Mouse (Mus musculus) limb, embryonic 12.5 days (tissue): ENCODE data around the gene Raver2. TPM values are rescaled to one million over a fixed set of nuclear protein-coding genes. Genes with fewer than 3 reads are reported as not detected.
A peak's percentile ranks its signal among the peaks of the same experiment; 100 is the strongest.

Experiments
- ATAC-seq: fragments of 200-750 bp; cut with Nextera tagmentation; 2 replicates; pipeline ENCODE4 v1.8.0; 2017; ENCODE audit warnings: low read depth, moderate TSS enrichment; ENCODE audit not compliant: insufficient number of reproducible peaks, insufficient read depth, low FRiP score, low TSS enrichment
- H3K27ac ChIP-seq: fragments of 300-500 bp; sonication (generic); 2 replicates; pipeline ENCODE4 v1.5.1; 2016; ENCODE audit warnings: mild to moderate bottlenecking, moderate library complexity
- H3K27me3 ChIP-seq: fragments of 300-500 bp; sonication (generic); 2 replicates; pipeline ENCODE4 v1.6.1; 2016; ENCODE audit warnings: mild to moderate bottlenecking, moderate library complexity
- H3K36me3 ChIP-seq: fragments of 300-500 bp; sonication (generic); 2 replicates; pipeline ENCODE4 v1.6.1; 2016; ENCODE audit warnings: mild to moderate bottlenecking, moderate library complexity
- H3K4me1 ChIP-seq: fragments of 300-500 bp; sonication (generic); replicated peaks from 2 replicates; pipeline ENCODE4 v1.6.1; 2016
- H3K4me2 ChIP-seq: fragments of 300-500 bp; sonication (generic); 2 replicates; pipeline ENCODE4 v1.6.1; 2016; ENCODE audit warnings: mild to moderate bottlenecking, moderate library complexity
- H3K4me3 ChIP-seq: fragments of 300-500 bp; sonication (generic); replicated peaks from 2 replicates; pipeline ENCODE4 v1.5.1; 2016; ENCODE audit warnings: mild to moderate bottlenecking
- H3K9ac ChIP-seq: fragments of 300-500 bp; sonication (generic); replicated peaks from 2 replicates; pipeline ENCODE4 v1.6.1; 2016; ENCODE audit warnings: mild to moderate bottlenecking, moderate library complexity
- H3K9me3 ChIP-seq: fragments of 300-500 bp; sonication (generic); 2 replicates; pipeline ENCODE4 v1.6.1; 2016; ENCODE audit warnings: mild to moderate bottlenecking, moderate library complexity
- WGBS: fragments of 180-500 bp; shearing (Covaris S2); methylation state at CpG from one replicate; pipeline ENCODE4 v1.1.7; 2016; 5-methylcytosine and 5-hydroxymethylcytosine counted together
- polyA plus RNA-seq: library from polyadenylated mRNA; unstranded; fragments of >200 nt; fragmentation: Nextera tagmentation; extraction: Ambion mirVana; gene quantifications from 2 replicates; pipeline ENCODE4 v1.2.1, GENCODE M21; 2016

Gene Raver2
- polyA plus RNA-seq, 1 experiment from 2014 or later = 18.0 TPM

DNA sequence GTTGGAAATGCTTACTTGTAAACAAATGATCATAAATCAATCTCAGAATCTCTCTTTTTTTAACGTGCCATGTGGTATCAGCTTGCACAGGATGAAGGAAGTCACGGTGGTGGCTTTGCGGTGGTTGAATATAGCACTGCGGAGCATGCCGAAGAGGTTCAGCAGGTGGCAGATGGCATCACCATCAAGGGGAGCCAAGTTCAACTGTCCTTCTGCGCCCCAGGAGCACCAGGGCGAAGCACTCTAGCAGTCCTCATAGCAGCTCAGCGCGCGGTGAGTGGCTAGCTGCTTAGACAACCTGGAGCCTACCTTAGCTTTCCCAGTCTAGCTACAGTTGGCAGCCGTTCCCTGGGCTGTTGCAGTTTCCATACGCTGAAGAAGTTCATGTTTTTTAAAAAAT lies 38.3 kb downstream of the Raver2 start:
- H3K4me3 ChIP-seq = no peak overlapping the region
- H3K36me3 ChIP-seq = peaks cover 59% of the 10 kb centered on the region
- 0 out of 2 replicates have a peak, but pooled peaks cover 3% of the 10 kb centered on the region for H3K4me1 ChIP-seq
- 81% methylated on average over 12 of the region's 12 CpGs for WGBS
- no peak overlapping the region for H3K4me2 ChIP-seq
- no peaks in the 10 kb centered on the region for H3K27me3 ChIP-seq
- H3K9ac ChIP-seq = no peak overlapping the region
- no peak for ATAC-seq
- no peak overlapping the region for H3K27ac ChIP-seq
- peaks cover 18% of the 10 kb centered on the region; the same call in 1 of the 2 replicates for H3K9me3 ChIP-seq

DNA sequence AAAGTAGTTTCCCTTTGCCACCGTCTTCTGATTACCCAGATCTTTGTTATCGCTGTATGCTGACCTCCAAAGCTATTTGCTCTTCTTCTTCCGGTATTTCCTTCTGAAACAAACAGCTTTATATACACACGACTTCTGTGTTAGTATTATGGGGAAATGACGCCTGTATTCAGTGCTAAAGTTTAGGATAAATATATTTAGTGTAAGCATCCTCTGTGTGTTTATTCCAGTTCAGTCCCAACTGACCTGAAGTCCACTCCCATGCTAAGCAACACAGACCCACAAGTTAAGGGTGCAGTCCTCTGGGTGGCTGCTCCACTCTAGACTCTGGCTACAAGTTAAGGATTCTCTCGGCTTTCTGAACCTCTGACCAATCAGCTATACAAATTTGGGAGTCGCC lies 52.2 kb downstream of the Raver2 start:
- Histone ChIP-seq H3K4me1 (no peaks in the 10 kb centered on the region), H3K27ac (no peak overlapping the region), H3K27me3 (no peaks in the 10 kb centered on the region), H3K9ac (no peak overlapping the region), H3K36me3 (peaks cover 40% of the 10 kb centered on the region), H3K4me2 (no peak overlapping the region), H3K4me3 (no peak overlapping the region), H3K9me3 (no peaks in the 10 kb centered on the region)
- no peak for ATAC-seq
- 94% methylated on average over 7 of the region's 7 CpGs for WGBS

DNA sequence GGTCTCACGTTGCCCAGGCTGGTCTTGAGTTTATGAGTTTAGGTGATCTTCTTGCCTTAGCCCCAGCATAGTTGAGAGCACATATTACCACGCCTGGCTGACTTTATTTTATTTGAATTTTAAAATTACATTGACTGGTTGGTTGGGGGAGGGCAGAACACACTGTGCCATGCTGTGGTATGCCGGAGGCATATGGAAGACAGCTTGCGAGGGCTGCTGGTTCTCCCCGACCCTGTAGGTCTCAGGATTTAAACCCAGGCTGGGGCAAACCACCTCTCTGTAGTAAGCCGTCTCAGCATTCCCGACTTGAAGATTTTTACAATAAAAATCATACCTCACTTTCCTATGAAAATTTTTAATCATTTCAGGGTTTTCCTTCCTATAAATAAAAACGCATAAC lies 66.2 kb downstream of the Raver2 start:
- no peak overlapping the region for H3K27ac ChIP-seq
- whole genome bisulfite sequencing = 71% methylated on average over 8 of the region's 8 CpGs
- no peak for ATAC-seq
- no peak overlapping the region for H3K4me2 ChIP-seq
- H3K27me3 ChIP-seq = no peaks in the 10 kb centered on the region
- H3K9ac ChIP-seq = no peak overlapping the region
- H3K4me1 ChIP-seq = no peaks in the 10 kb centered on the region
- no peak overlapping the region for H3K4me3 ChIP-seq
- H3K36me3 ChIP-seq = peaks cover 21% of the 10 kb centered on the region
- H3K9me3 ChIP-seq = no peaks in the 10 kb centered on the region

DNA sequence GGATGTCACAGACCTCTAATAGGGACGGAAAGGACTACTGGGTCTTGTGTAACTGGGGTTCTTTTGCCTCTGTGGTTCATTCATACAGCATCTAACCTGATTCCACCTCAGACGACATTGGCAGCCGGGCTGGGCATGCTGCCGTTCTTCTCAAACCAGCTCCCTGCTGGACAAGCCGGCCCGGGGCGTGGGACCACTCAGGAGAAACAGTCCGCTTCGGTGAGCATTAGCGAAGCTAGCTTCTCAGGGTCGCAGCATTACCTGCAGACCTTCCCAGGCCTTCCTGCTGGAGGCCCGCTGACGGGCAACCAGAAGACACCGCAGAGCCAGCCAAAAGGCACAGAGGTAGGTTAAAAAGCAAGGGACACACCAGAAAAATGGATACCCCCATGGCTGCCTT lies 67.1 kb downstream of the Raver2 start:
- no peaks in the 10 kb centered on the region for H3K27me3 ChIP-seq
- WGBS = 94% methylated on average over 14 of the region's 14 CpGs

DNA sequence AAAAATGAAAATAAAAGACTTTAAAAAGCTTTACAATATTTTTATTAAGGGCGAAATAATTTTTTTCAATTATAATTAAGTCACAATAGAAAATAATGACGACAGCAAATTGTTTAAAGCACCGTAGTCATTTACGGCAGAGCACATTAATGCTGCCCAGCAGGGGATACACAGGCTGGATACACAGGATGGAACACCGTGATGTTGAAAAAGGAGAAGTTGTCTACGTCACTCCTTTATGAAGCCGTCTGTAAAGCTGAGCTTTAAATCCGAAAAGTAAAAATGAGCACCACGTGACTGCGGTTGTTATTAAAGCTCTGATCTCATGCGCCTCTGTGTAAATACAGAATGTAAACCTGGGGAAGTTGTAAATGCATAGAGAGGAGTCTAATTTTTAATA lies 69.2 kb downstream of the Raver2 start:
- no peak overlapping the region for H3K4me2 ChIP-seq
- H3K9me3 ChIP-seq = no peaks in the 10 kb centered on the region
- no peak overlapping the region for H3K4me3 ChIP-seq
- no peaks in the 10 kb centered on the region for H3K27me3 ChIP-seq
- H3K27ac ChIP-seq = no peak overlapping the region
- no peak overlapping the region for H3K9ac ChIP-seq
- H3K36me3 ChIP-seq = peaks cover 10% of the 10 kb centered on the region
- no peak for ATAC-seq
- 64% methylated on average over 11 of the region's 11 CpGs for WGBS
- 0 out of 2 replicates have a peak, but pooled peaks cover 7% of the 10 kb centered on the region for H3K4me1 ChIP-seq

More for the DNA sequence above, 67.1 kb downstream of the Raver2 start:
- H3K36me3 ChIP-seq = peaks cover 18% of the 10 kb centered on the region
- ATAC-seq = no peak
- no peak overlapping the region for H3K4me2 ChIP-seq
- H3K27ac ChIP-seq = no peak overlapping the region
- no peak overlapping the region for H3K9ac ChIP-seq
- no peaks in the 10 kb centered on the region for H3K4me1 ChIP-seq
- H3K4me3 ChIP-seq = no peak overlapping the region
- no peaks in the 10 kb centered on the region for H3K9me3 ChIP-seq

DNA sequence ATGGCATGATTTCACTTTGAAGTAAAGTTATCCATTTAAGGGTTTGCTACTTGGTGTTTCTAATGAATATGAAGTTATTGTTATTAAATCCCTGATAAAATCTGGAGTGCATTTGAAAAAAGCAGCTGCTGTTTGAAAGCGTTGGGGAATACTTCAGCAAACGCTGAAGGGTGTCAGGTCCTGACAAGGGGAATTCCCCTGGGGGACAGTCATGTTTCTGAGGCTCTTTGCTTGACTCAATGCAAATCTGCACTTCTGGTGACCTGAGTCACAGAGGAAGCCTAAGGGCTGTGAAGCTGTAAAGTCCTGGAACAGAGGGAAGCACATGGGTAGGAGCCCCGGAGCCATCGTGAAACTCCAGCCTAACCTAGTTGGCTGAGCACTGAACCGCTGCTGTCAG lies 73.0 kb downstream of the Raver2 start:
- Histone ChIP-seq H3K4me2 (no peak overlapping the region), H3K36me3 (peaks cover 4% of the 10 kb centered on the region), H3K27me3 (no peaks in the 10 kb centered on the region), H3K9ac (no peak overlapping the region), H3K27ac (0 out of 2 replicates have a peak overlapping the region, but pooled peaks have one; percentile 23), H3K4me1 (0 out of 2 replicates have a peak, but pooled peaks cover 8% of the 10 kb centered on the region), H3K4me3 (no peak overlapping the region), H3K9me3 (no peaks in the 10 kb centered on the region)
- no peak for ATAC-seq
- 69% methylated on average over 5 of the region's 5 CpGs for WGBS

DNA sequence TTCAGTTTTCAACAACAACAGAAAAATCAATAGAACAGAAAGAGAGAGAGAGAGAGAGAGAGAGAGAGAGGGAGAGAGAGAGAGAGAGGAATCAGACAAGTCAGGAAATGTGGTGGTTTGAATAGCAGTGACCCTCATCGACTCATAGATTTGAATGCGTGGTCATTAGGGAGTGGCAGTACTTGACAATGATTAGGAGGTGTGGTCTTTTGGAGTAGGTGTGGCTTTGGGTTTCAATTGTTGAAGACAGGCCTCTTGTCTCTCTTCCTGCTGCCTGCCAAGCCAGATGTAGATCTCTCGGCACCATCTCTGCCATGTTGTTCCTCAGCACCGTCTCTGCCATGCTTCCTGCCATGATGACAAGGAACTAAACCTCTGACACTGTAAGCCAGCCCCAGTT lies 75.1 kb downstream of the Raver2 start:
- Histone ChIP-seq H3K27me3 (no peaks in the 10 kb centered on the region), H3K4me1 (0 out of 2 replicates have a peak, but pooled peaks cover 8% of the 10 kb centered on the region), H3K36me3 (peaks cover 21% of the 10 kb centered on the region), H3K9me3 (no peaks in the 10 kb centered on the region), H3K9ac (no peak overlapping the region), H3K27ac (no peak overlapping the region), H3K4me3 (no peak overlapping the region), H3K4me2 (no peak overlapping the region)
- ATAC-seq = no peak
- WGBS = 77% methylated on average over 4 of the region's 4 CpGs

DNA sequence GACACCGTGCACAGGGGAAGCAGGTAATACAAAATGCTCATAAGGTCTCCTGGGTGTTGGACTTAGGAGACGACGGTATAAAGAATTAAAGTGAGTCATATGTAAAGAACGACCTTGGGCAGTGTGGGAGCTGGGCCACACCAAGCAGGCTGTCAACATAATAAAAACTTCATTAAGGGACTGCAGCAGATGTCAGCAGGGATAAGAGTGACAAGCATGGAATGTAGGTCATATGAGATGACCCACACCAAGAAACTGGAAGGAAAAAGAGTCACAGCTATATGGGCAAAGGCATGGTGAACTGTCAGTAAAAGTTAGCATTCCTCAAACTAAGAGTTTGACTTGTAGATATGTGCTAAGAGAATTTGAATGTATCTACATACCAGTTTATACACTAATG lies 75.6 kb downstream of the Raver2 start:
- no peak for ATAC-seq
- H3K4me3 ChIP-seq = no peak overlapping the region
- no peak overlapping the region for H3K27ac ChIP-seq
- H3K4me1 ChIP-seq = 0 out of 2 replicates have a peak, but pooled peaks cover 8% of the 10 kb centered on the region
- H3K36me3 ChIP-seq = peaks cover 22% of the 10 kb centered on the region
- H3K9me3 ChIP-seq = no peaks in the 10 kb centered on the region
- no peak overlapping the region for H3K4me2 ChIP-seq
- no peak overlapping the region for H3K9ac ChIP-seq
- H3K27me3 ChIP-seq = no peaks in the 10 kb centered on the region
- WGBS = 74% methylated on average over 4 of the region's 4 CpGs

DNA sequence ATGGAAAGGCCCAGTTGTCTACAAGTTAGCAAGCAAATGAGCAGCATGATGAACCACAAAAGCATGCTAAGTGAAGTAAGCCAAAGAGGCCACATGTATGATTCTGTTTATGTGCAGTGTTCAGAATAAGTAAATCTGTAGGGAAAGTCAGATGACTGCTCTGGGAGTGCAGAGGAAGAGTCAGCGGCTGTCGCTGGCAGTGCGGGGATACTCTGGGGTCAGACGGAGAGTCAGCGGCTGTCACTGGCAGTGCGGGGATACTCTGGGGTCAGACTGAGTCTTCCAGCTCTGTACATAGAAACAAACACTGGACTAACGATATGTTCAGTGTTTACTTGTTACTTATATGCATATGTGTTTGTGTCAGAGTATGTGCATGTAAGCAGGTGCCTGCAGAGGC lies 76.0 kb downstream of the Raver2 start:
- WGBS = 88% methylated on average over 7 of the region's 7 CpGs

DNA sequence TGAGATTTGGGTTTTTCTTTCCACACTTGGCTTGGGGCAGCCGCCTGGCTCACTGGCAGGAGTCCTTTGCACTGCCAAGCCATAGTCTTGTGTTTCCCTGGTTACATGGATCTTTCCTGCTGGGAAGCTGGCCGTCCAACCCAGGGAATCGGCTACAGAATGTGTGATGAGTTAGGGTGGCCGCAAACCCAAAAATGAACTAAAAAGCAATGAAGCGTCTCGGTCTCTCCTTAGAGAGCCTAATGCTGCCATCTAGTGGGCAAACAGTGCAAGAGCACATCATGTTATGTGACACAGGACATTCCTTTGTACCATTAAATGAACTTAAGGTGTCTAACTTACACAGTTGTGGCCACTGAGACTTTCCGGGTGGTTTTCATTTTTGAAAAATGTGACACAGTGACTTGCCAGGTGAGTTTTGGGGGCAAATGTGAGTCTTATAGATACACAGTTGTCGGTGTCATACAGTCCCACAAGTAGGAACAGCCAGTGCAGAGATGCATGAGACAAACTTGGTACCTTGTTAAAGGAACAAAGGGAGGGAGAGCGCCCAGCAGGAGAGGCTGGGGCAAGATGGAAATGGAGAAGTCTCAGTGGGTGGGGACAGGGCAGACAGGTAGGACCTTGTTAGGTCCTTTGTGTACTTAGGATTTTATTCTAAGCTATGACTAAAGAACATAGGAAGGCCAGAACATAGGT lies 77.4 kb downstream of the Raver2 start:
- WGBS = 33% methylated on average over 9 of the region's 9 CpGs
- 0 out of 2 replicates have a peak, but pooled peaks cover 8% of the 10 kb centered on the region for H3K4me1 ChIP-seq
- H3K9ac ChIP-seq = no peak overlapping the region
- H3K4me2 ChIP-seq = no peak overlapping the region
- no peak for ATAC-seq
- peaks cover 33% of the 10 kb centered on the region for H3K36me3 ChIP-seq
- no peaks in the 10 kb centered on the region for H3K9me3 ChIP-seq
- no peak overlapping the region for H3K4me3 ChIP-seq
- no peaks in the 10 kb centered on the region for H3K27me3 ChIP-seq
- no peak overlapping the region for H3K27ac ChIP-seq

More for the DNA sequence above, 76.0 kb downstream of the Raver2 start:
- Histone ChIP-seq H3K36me3 (peaks cover 19% of the 10 kb centered on the region), H3K9ac (no peak overlapping the region), H3K27me3 (no peaks in the 10 kb centered on the region), H3K4me2 (no peak overlapping the region), H3K4me1 (0 out of 2 replicates have a peak, but pooled peaks cover 8% of the 10 kb centered on the region), H3K9me3 (no peaks in the 10 kb centered on the region), H3K27ac (no peak overlapping the region), H3K4me3 (no peak overlapping the region)
- ATAC-seq = no peak

DNA sequence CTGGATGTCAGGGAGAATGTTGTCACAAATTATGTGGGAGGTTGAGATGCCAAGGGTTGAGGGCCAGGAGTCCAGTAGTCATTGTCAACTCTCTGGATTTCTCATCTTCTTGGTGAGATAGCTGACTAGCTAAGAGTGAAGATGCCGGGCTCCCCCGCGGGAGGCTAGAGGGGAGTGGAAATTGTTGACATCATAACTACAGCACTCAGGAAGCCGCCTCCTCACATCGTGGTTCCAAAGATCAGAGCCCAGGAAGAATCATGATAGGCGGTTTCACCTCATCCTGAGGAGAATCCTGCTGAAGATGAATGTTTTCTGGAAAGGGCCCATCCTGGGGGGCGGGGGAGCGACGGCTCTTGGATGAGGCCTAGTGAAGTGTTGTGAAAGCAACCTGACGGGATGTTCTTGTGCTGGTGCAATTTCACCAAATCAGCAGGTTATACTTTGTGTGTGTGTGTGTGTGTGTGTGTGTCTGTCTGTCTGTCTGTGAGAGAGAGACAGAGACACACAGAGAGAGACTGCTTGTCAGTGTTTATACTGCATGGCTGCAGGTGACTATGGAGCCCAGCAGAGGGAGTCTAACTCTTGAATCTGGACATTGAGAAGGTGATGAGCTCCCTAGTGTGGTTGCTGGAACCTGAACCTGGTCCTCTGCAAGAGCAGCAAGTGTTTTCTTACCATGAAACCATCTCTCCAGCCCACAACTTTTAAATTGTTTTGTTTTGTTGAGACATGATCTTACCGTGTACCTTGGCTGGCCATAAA lies 78.3 kb downstream of the Raver2 start:
- Histone ChIP-seq H3K9ac (no peak overlapping the region), H3K27ac (no peak overlapping the region), H3K4me2 (no peak overlapping the region), H3K4me1 (0 out of 2 replicates have a peak, but pooled peaks cover 5% of the 10 kb centered on the region), H3K27me3 (no peaks in the 10 kb centered on the region), H3K36me3 (peaks cover 41% of the 10 kb centered on the region), H3K9me3 (no peaks in the 10 kb centered on the region), H3K4me3 (no peak overlapping the region)
- 91% methylated on average over 11 of the region's 11 CpGs for WGBS
- no peak for ATAC-seq
